Mouse (Mus musculus): ENCODE results near the gene Tmeff1.

DNA sequence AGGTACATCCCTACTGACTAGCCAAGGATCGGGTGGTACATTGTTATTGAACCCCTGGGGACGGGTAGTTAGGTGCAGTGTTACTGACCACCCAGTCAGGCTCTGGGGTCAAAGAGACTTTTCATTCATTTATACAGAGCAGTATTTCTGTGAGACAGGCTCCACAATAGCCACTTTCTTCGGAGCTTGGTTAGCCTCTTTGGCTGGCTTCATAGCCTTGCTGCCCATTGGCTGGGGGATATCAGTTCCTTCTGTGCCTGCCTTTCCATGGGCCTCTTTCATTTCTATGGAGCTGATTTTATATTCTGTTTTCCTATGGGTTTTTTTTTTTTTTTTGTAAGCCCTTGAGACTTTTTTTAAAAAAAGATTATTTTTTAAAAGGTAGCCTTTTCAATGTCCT, 20.7 kb downstream of the Tmeff1 start:
- TF ChIP-seq POLR2A (IDR thresholded peaks at IDR 0.05; ENCODE audit: borderline replicate concordance, extremely low read depth, insufficient read depth, insufficient read length, poor library complexity, severe bottlenecking) (no peak), CTCF (IDR thresholded peaks at IDR 0.05; ENCODE audit: borderline replicate concordance, extremely low read depth, insufficient read depth, insufficient read length) (no peak)

All from brain, embryonic 14.5 days (tissue).